Mouse (Mus musculus): ENCODE measurements at regions not wholly inside any gene's neighbourhood (a gene's known extent, or its start where the extent isn't known, plus 50 kb on each side); places are given as distances from the start of the nearest gene placed in this dataset.

- TF ChIP-seq CTCF (IDR thresholded peaks at IDR 0.05; ENCODE audit: insufficient read depth, low read length) = no peak
- no peak for TF ChIP-seq POLR2A (IDR thresholded peaks at IDR 0.05; ENCODE audit: borderline replicate concordance, extremely low read depth, low read depth, low read length)
These were observed 468.7 kb upstream of the Vstm2b start for GRCm38 (mm10) chr7:40429416-40429815.
